Mouse (Mus musculus) embryonic fibroblast, embryonic 13.5 days (primary cell): ENCODE data around the gene Rpl3.

Experiments used
- CTCF ChIP-seq: IDR thresholded peaks from 2 replicates; pipeline ENCODE4 v1.5.1; 2011; ENCODE audit warnings: mild to moderate bottlenecking, control low read depth, low read length, moderate library complexity, borderline replicate concordance; ENCODE audit not compliant: insufficient read depth
- POLR2A ChIP-seq: IDR thresholded peaks from 2 replicates; pipeline ENCODE4 v1.6.1; 2011; ENCODE audit warnings: low read depth, mild to moderate bottlenecking, control low read depth, low read length, moderate library complexity

DNA sequence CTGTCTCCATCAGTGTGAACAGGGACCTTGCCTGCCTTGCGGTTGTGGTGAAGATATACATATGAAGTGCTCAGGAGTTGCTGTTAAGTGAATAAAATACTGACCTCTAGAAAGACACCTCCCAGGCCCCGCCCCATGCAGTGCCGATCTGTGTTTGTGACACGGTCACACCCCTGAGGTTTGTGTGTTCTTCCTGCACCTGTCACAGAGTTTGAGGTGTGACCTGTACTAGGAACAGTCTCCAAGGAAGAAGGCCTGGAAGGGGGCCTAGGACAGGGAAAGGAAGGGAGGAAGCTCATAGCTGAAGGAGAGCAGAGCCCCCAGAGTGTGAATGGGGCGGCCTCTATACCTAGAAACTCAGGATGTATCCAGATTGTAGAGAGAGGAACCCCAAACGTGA is 10.8 kb upstream of the Rpl3 start:
- TF ChIP-seq CTCF (no peak), POLR2A (no peak)
